Mouse (Mus musculus) intestine, postnatal 0 days (tissue): ENCODE results near the gene Elovl4. TPM values are rescaled to one million over a fixed set of nuclear protein-coding genes. Genes with fewer than 3 reads are reported as not detected.
A peak's percentile ranks its signal among the peaks of the same experiment; 100 is the strongest.

Source experiments
- ATAC-seq: fragments of 200-750 bp; cut with Nextera tagmentation; 2 replicates; pipeline ENCODE4 v1.8.0; 2017; ENCODE audit warnings: mild to moderate bottlenecking, moderate TSS enrichment, moderate library complexity
- H3K27ac ChIP-seq: fragments of 300-500 bp; sonication (generic); 2 replicates; pipeline ENCODE4 v1.5.1; 2014; ENCODE audit warnings: mild to moderate bottlenecking, low read depth, low read length, moderate library complexity
- H3K27me3 ChIP-seq: fragments of 300-500 bp; sonication (generic); replicated peaks from 2 replicates; pipeline ENCODE4 v1.6.1; 2014; ENCODE audit warnings: low read length, mixed read lengths; ENCODE audit not compliant: control insufficient read depth, insufficient read depth
- H3K36me3 ChIP-seq: fragments of 300-500 bp; sonication (generic); 2 replicates; pipeline ENCODE4 v1.6.1; 2014; ENCODE audit warnings: mild to moderate bottlenecking, moderate library complexity; ENCODE audit not compliant: control insufficient read depth, insufficient read depth
- H3K4me1 ChIP-seq: fragments of 300-500 bp; sonication (generic); replicated peaks from 2 replicates; pipeline ENCODE4 v1.6.1; 2014; ENCODE audit warnings: antibody characterized with exemption, low read length, mixed read lengths; ENCODE audit not compliant: control insufficient read depth, insufficient read depth
- H3K4me2 ChIP-seq: fragments of 300-500 bp; sonication (generic); replicated peaks from 2 replicates; pipeline ENCODE4 v1.6.1; 2014; ENCODE audit warnings: low read depth, mild to moderate bottlenecking, moderate library complexity
- H3K4me3 ChIP-seq: fragments of 300-500 bp; sonication (generic); 2 replicates; pipeline ENCODE4 v1.5.1; 2014; ENCODE audit warnings: low read depth, low read length
- H3K9ac ChIP-seq: fragments of 300-500 bp; sonication (generic); 2 replicates; pipeline ENCODE4 v1.6.1; 2014; ENCODE audit warnings: mild to moderate bottlenecking, low read depth, low read length
- H3K9me3 ChIP-seq: fragments of 300-500 bp; sonication (generic); 2 replicates; pipeline ENCODE4 v1.6.1; 2016; ENCODE audit warnings: mixed run types; ENCODE audit not compliant: control insufficient read depth
- CTCF ChIP-seq: sonication (generic); IDR thresholded peaks from 2 replicates; pipeline ENCODE4 v1.5.1; 2016; ENCODE audit warnings: low read depth, mild to moderate bottlenecking, control low read depth, antibody characterized with exemption, moderate library complexity
- WGBS: fragments of 180-500 bp; shearing (Covaris S2); extraction: QIAGEN DNeasy Blood & Tissue Kit; methylation state at CpG from one replicate; pipeline ENCODE4 v1.1.7; 2014; 5-methylcytosine and 5-hydroxymethylcytosine counted together
- polyA plus RNA-seq: library from polyadenylated mRNA; unstranded; fragments of >200 nt; fragmentation: Nextera tagmentation; extraction: Ambion mirVana; gene quantifications from 2 replicates; pipeline ENCODE4 v1.2.1, GENCODE M21; 2015

Gene Elovl4
- polyA plus RNA-seq, 1 experiment from 2014 or later = 3.1 TPM

- Histone ChIP-seq H3K36me3 (no peaks in the 10 kb centered on the region), H3K4me2 (no peak overlapping the region), H3K4me1 (no peaks in the 10 kb centered on the region), H3K27me3 (no peaks in the 10 kb centered on the region), H3K9me3 (no peaks in the 10 kb centered on the region), H3K27ac (no peak overlapping the region), H3K4me3 (no peak overlapping the region), H3K9ac (no peak overlapping the region)
- ATAC-seq = no peak
- no peak for TF ChIP-seq CTCF
- WGBS = 83% methylated on average over 5 of the region's 5 CpGs
These were observed 23.8 kb upstream of the Elovl4 start for GRCm38 (mm10) chr9:83829896-83830295.

- no peaks in the 10 kb centered on the region for H3K4me1 ChIP-seq
These were observed 16.8 kb upstream of the Elovl4 start for GRCm38 (mm10) chr9:83822925-83823324.

GRCm38 (mm10) chr9:83820976-83821375, 14.9 kb upstream of the Elovl4 start:
- Histone ChIP-seq H3K4me3 (no peak overlapping the region), H3K9ac (no peak overlapping the region), H3K27me3 (no peaks in the 10 kb centered on the region), H3K27ac (no peak overlapping the region), H3K9me3 (no peaks in the 10 kb centered on the region), H3K4me2 (no peak overlapping the region), H3K36me3 (no peaks in the 10 kb centered on the region), H3K4me1 (no peaks in the 10 kb centered on the region)
- no peak for ATAC-seq
- 88% methylated on average over 2 of the region's 2 CpGs for WGBS
- TF ChIP-seq CTCF = no peak

More at GRCm38 (mm10) chr9:83822925-83823324, 16.8 kb upstream of the Elovl4 start:
- TF ChIP-seq CTCF = no peak
- WGBS = 45% methylated on average over 5 of the region's 5 CpGs
- ATAC-seq = no peak
- Histone ChIP-seq H3K9ac (no peak overlapping the region), H3K27ac (no peak overlapping the region), H3K4me3 (no peak overlapping the region), H3K36me3 (no peaks in the 10 kb centered on the region), H3K9me3 (no peaks in the 10 kb centered on the region), H3K4me2 (no peak overlapping the region), H3K27me3 (no peaks in the 10 kb centered on the region)

- TF ChIP-seq CTCF = no peak
- no peaks in the 10 kb centered on the region for H3K4me1 ChIP-seq
- no peaks in the 10 kb centered on the region for H3K27me3 ChIP-seq
- no peak overlapping the region for H3K9ac ChIP-seq
- H3K4me2 ChIP-seq = no peak overlapping the region
- H3K27ac ChIP-seq = no peak overlapping the region
- ATAC-seq = no peak
- no peaks in the 10 kb centered on the region for H3K9me3 ChIP-seq
- H3K36me3 ChIP-seq = no peaks in the 10 kb centered on the region
- H3K4me3 ChIP-seq = no peak overlapping the region
- 80% methylated on average over 7 of the region's 7 CpGs for WGBS
These were observed 13.1 kb upstream of the Elovl4 start for GRCm38 (mm10) chr9:83819188-83819587.

- ATAC-seq = no peak
- peak; percentile 70 for TF ChIP-seq CTCF
- 5% methylated on average over 2 of the region's 2 CpGs for WGBS
These were observed 1.5 kb upstream of the Elovl4 start for GRCm38 (mm10) chr9:83807562-83807961.

GRCm38 (mm10) chr9:83805164-83805976, 707 bp downstream of the Elovl4 start:
- WGBS = 1% methylated on average over 37 of the region's 37 CpGs
- peak overlapping the region; percentile 34; the same call in 1 of the 2 replicates for H3K9ac ChIP-seq
- H3K27me3 ChIP-seq = peaks cover 25% of the 10 kb centered on the region
- peak; percentile 40 for TF ChIP-seq CTCF
- H3K27ac ChIP-seq = no peak overlapping the region
- H3K4me2 ChIP-seq = peak overlapping the region; percentile 94
- H3K9me3 ChIP-seq = no peaks in the 10 kb centered on the region
- ATAC-seq = no peak
- peak overlapping the region; percentile 57 for H3K4me3 ChIP-seq
- no peaks in the 10 kb centered on the region for H3K36me3 ChIP-seq
- H3K4me1 ChIP-seq = 0 out of 2 replicates have a peak, but pooled peaks cover 5% of the 10 kb centered on the region

More at GRCm38 (mm10) chr9:83807562-83807961, 1.5 kb upstream of the Elovl4 start:
- Histone ChIP-seq H3K4me3 (no peak overlapping the region), H3K9me3 (no peaks in the 10 kb centered on the region), H3K27ac (no peak overlapping the region), H3K9ac (no peak overlapping the region), H3K4me2 (no peak overlapping the region), H3K27me3 (peaks cover 25% of the 10 kb centered on the region), H3K36me3 (no peaks in the 10 kb centered on the region), H3K4me1 (0 out of 2 replicates have a peak, but pooled peaks cover 5% of the 10 kb centered on the region)
